Mouse (Mus musculus): Measurements from ENCODE around the gene Tas2r121. TPM values are rescaled to one million over a fixed set of nuclear protein-coding genes. Genes with fewer than 3 reads are reported as not detected.
"Not testable (repeated sequence)": the region's sequence is repeated elsewhere in the genome, so short reads cannot be mapped to it uniquely, and the experiment has no call there.

The Tas2r121 gene
- not detected in 2 replicates for polyA plus RNA-seq (2014; fragmentation: Nextera tagmentation; extraction: Ambion mirVana)

GRCm38 (mm10) chr6:132700907-132701306, at the start of gene Tas2r121:
Gene Tas2r121, minus strand, starts transcription at chr6:132701007.
- Histone ChIP-seq H3K9ac (ENCODE audit: low read depth, low read length) (no peak within 1 kb of the TSS), H3K27me3 (replicated peaks; ENCODE audit: control insufficient read depth, insufficient read depth, low read length) (no peaks in the 10 kb centered on the region), H3K4me1 (replicated peaks; ENCODE audit: control insufficient read depth, insufficient read depth, low read length) (no peaks in the 10 kb centered on the region), H3K9me3 (ENCODE audit: control insufficient read depth, low read length) (no peaks in the 10 kb centered on the region), H3K36me3 (ENCODE audit: control insufficient read depth, insufficient read depth, low read length) (no peaks in the 10 kb centered on the region), H3K27ac (ENCODE audit: low read depth, low read length) (no peak within 1 kb of the TSS), H3K4me3 (ENCODE audit: low read depth, low read length) (no peak within 1 kb of the TSS), H3K4me2 (no peak within 1 kb of the TSS)
- ATAC-seq (replicated peaks; ENCODE audit: low FRiP score) (no peak), DNase-seq (ENCODE audit: low spot score) (no peak)
- whole genome bisulfite sequencing, result 51% methylated on average over 1 of the region's 1 CpGs

- Histone ChIP-seq H3K9me3 (ENCODE audit: control insufficient read depth, low read length) (no peaks in the 10 kb centered on the region), H3K27ac (ENCODE audit: low read depth, low read length) (no peak overlapping the region), H3K9ac (ENCODE audit: low read depth, low read length) (no peak overlapping the region), H3K4me3 (ENCODE audit: low read depth, low read length) (no peak overlapping the region), H3K4me2 (no peak overlapping the region), H3K36me3 (ENCODE audit: control insufficient read depth, insufficient read depth, low read length) (no peaks in the 10 kb centered on the region), H3K27me3 (replicated peaks; ENCODE audit: control insufficient read depth, insufficient read depth, low read length) (no peaks in the 10 kb centered on the region), H3K4me1 (replicated peaks; ENCODE audit: control insufficient read depth, insufficient read depth, low read length) (no peaks in the 10 kb centered on the region)
- no peak for DNase-seq (ENCODE audit: low spot score)
- ATAC-seq (replicated peaks; ENCODE audit: low FRiP score), result no peak
- 65% methylated on average over 2 of the region's 2 CpGs for WGBS
Observed at GRCm38 (mm10) chr6:132750206-132750605, 49.4 kb upstream of the Tas2r121 start.

GRCm38 (mm10) chr6:132737935-132738334, 37.1 kb upstream of the Tas2r121 start, which contains the start of gene Tas2r115:
Gene Tas2r115, minus strand, starts transcription at chr6:132738035.
- DNase-seq (ENCODE audit: low spot score) (no peak), ATAC-seq (replicated peaks; ENCODE audit: low FRiP score) (no peak)
- no peak within 1 kb of the TSS for H3K4me3 ChIP-seq (ENCODE audit: low read depth, low read length)
- H3K36me3 ChIP-seq (ENCODE audit: control insufficient read depth, insufficient read depth, low read length), result no peaks in the 10 kb centered on the region
- no peak within 1 kb of the TSS for H3K4me2 ChIP-seq
- H3K9ac ChIP-seq (ENCODE audit: low read depth, low read length), result no peak within 1 kb of the TSS
- no peak within 1 kb of the TSS for H3K27ac ChIP-seq (ENCODE audit: low read depth, low read length)
- no peaks in the 10 kb centered on the region for H3K4me1 ChIP-seq (replicated peaks; ENCODE audit: control insufficient read depth, insufficient read depth, low read length)
- 73% methylated on average over 2 of the region's 2 CpGs for WGBS
- H3K27me3 ChIP-seq (replicated peaks; ENCODE audit: control insufficient read depth, insufficient read depth, low read length), result no peaks in the 10 kb centered on the region
- no peaks in the 10 kb centered on the region for H3K9me3 ChIP-seq (ENCODE audit: control insufficient read depth, low read length)

GRCm38 (mm10) chr6:132711828-132712227, 11.0 kb upstream of the Tas2r121 start, which contains the start of gene Tas2r122:
Gene Tas2r122, minus strand, starts transcription at chr6:132711928.
- H3K4me1 ChIP-seq (replicated peaks; ENCODE audit: control insufficient read depth, insufficient read depth, low read length), result no peaks in the 10 kb centered on the region
- H3K4me3 ChIP-seq (ENCODE audit: low read depth, low read length), result no peak within 1 kb of the TSS
- no peak for DNase-seq (ENCODE audit: low spot score)
- no peak within 1 kb of the TSS for H3K9ac ChIP-seq (ENCODE audit: low read depth, low read length)
- no peaks in the 10 kb centered on the region for H3K27me3 ChIP-seq (replicated peaks; ENCODE audit: control insufficient read depth, insufficient read depth, low read length)
- ATAC-seq (replicated peaks; ENCODE audit: low FRiP score), result no peak
- no peaks in the 10 kb centered on the region for H3K36me3 ChIP-seq (ENCODE audit: control insufficient read depth, insufficient read depth, low read length)
- no peaks in the 10 kb centered on the region for H3K9me3 ChIP-seq (ENCODE audit: control insufficient read depth, low read length)
- H3K4me2 ChIP-seq, result no peak within 1 kb of the TSS
- WGBS, result 81% methylated on average over 3 of the region's 3 CpGs
- no peak within 1 kb of the TSS for H3K27ac ChIP-seq (ENCODE audit: low read depth, low read length)

GRCm38 (mm10) chr6:132691596-132691995, 9.2 kb downstream of the Tas2r121 start:
- not testable (repeated sequence) for H3K4me3 ChIP-seq (ENCODE audit: low read depth, low read length); H3K27me3 ChIP-seq (replicated peaks; ENCODE audit: control insufficient read depth, insufficient read depth, low read length); H3K9ac ChIP-seq (ENCODE audit: low read depth, low read length); H3K4me1 ChIP-seq (replicated peaks; ENCODE audit: control insufficient read depth, insufficient read depth, low read length); ATAC-seq (replicated peaks; ENCODE audit: low FRiP score); H3K4me2 ChIP-seq; H3K27ac ChIP-seq (ENCODE audit: low read depth, low read length); H3K36me3 ChIP-seq (ENCODE audit: control insufficient read depth, insufficient read depth, low read length); DNase-seq (ENCODE audit: low spot score); H3K9me3 ChIP-seq (ENCODE audit: control insufficient read depth, low read length)
- 71% methylated on average over 7 of the region's 7 CpGs for WGBS

GRCm38 (mm10) chr6:132656653-132657052, 44.2 kb downstream of the Tas2r121 start, which contains the start of gene Tas2r120:
Gene Tas2r120, plus strand, starts transcription at chr6:132656953.
- no peaks in the 10 kb centered on the region for H3K9me3 ChIP-seq (ENCODE audit: control insufficient read depth, low read length)
- no peak within 1 kb of the TSS for H3K27ac ChIP-seq (ENCODE audit: low read depth, low read length)
- DNase-seq (ENCODE audit: low spot score) (no peak), ATAC-seq (replicated peaks; ENCODE audit: low FRiP score) (no peak)
- H3K27me3 ChIP-seq (replicated peaks; ENCODE audit: control insufficient read depth, insufficient read depth, low read length), result no peaks in the 10 kb centered on the region
- H3K36me3 ChIP-seq (ENCODE audit: control insufficient read depth, insufficient read depth, low read length), result no peaks in the 10 kb centered on the region
- no peak within 1 kb of the TSS for H3K9ac ChIP-seq (ENCODE audit: low read depth, low read length)
- no peaks in the 10 kb centered on the region for H3K4me1 ChIP-seq (replicated peaks; ENCODE audit: control insufficient read depth, insufficient read depth, low read length)
- no peak within 1 kb of the TSS for H3K4me3 ChIP-seq (ENCODE audit: low read depth, low read length)
- no peak within 1 kb of the TSS for H3K4me2 ChIP-seq

- WGBS, result 67% methylated on average over 1 of the region's 1 CpGs
- no peak within 1 kb of the TSS for H3K9ac ChIP-seq (ENCODE audit: low read depth, low read length)
- H3K4me1 ChIP-seq (replicated peaks; ENCODE audit: control insufficient read depth, insufficient read depth, low read length), result no peaks in the 10 kb centered on the region
- no peak within 1 kb of the TSS for H3K4me3 ChIP-seq (ENCODE audit: low read depth, low read length)
- no peaks in the 10 kb centered on the region for H3K27me3 ChIP-seq (replicated peaks; ENCODE audit: control insufficient read depth, insufficient read depth, low read length)
- ATAC-seq (replicated peaks; ENCODE audit: low FRiP score) (no peak), DNase-seq (ENCODE audit: low spot score) (no peak)
- H3K4me2 ChIP-seq, result no peak within 1 kb of the TSS
- no peaks in the 10 kb centered on the region for H3K36me3 ChIP-seq (ENCODE audit: control insufficient read depth, insufficient read depth, low read length)
- H3K27ac ChIP-seq (ENCODE audit: low read depth, low read length), result no peak within 1 kb of the TSS
- H3K9me3 ChIP-seq (ENCODE audit: control insufficient read depth, low read length), result no peaks in the 10 kb centered on the region
Observed at GRCm38 (mm10) chr6:132651426-132651825, 49.4 kb downstream of the Tas2r121 start, which contains the start of gene A630073D07Rik. Gene A630073D07Rik, minus strand, starts transcription at chr6:132651526.

Other genes starting within 250 kb of the Tas2r121 start
- gene Prh1, start 131.2 kb downstream of the Tas2r121 start, polyA plus RNA-seq (2014; fragmentation: Nextera tagmentation; extraction: Ambion mirVana), result not detected in 2 replicates
- not detected in 2 replicates for gene Prp2, start 105.1 kb downstream of the Tas2r121 start, polyA plus RNA-seq (2014; fragmentation: Nextera tagmentation; extraction: Ambion mirVana)
- not detected in 2 replicates for gene A630073D07Rik, start 49.5 kb downstream of the Tas2r121 start, polyA plus RNA-seq (2014; fragmentation: Nextera tagmentation; extraction: Ambion mirVana)
- gene Tas2r120, start 44.1 kb downstream of the Tas2r121 start, polyA plus RNA-seq (2014; fragmentation: Nextera tagmentation; extraction: Ambion mirVana), result not detected in 2 replicates
- gene Tas2r122, start 10.9 kb upstream of the Tas2r121 start, polyA plus RNA-seq (2014; fragmentation: Nextera tagmentation; extraction: Ambion mirVana), result not detected in 2 replicates
- gene Tas2r115, start 37.0 kb upstream of the Tas2r121 start, polyA plus RNA-seq (2014; fragmentation: Nextera tagmentation; extraction: Ambion mirVana), result not detected in 2 replicates
- gene Tas2r124, start 53.7 kb upstream of the Tas2r121 start, polyA plus RNA-seq (2014; fragmentation: Nextera tagmentation; extraction: Ambion mirVana), result not detected in 2 replicates
- gene Tas2r102, start 61.1 kb upstream of the Tas2r121 start, polyA plus RNA-seq (2014; fragmentation: Nextera tagmentation; extraction: Ambion mirVana), result not detected in 2 replicates
- not detected in 2 replicates for gene Tas2r136, start 77.2 kb upstream of the Tas2r121 start, polyA plus RNA-seq (2014; fragmentation: Nextera tagmentation; extraction: Ambion mirVana)
- gene Tas2r117, start 101.8 kb upstream of the Tas2r121 start, polyA plus RNA-seq (2014; fragmentation: Nextera tagmentation; extraction: Ambion mirVana), result not detected in 2 replicates
- gene Tas2r123, start 146.1 kb upstream of the Tas2r121 start, polyA plus RNA-seq (2014; fragmentation: Nextera tagmentation; extraction: Ambion mirVana), result not detected in 2 replicates
- gene Tas2r116, start 154.4 kb upstream of the Tas2r121 start, polyA plus RNA-seq (2014; fragmentation: Nextera tagmentation; extraction: Ambion mirVana), result not detected in 2 replicates
- not detected in 2 replicates for gene Tas2r110, start 167.0 kb upstream of the Tas2r121 start, polyA plus RNA-seq (2014; fragmentation: Nextera tagmentation; extraction: Ambion mirVana)
- not detected in 2 replicates for gene Tas2r113, start 192.0 kb upstream of the Tas2r121 start, polyA plus RNA-seq (2014; fragmentation: Nextera tagmentation; extraction: Ambion mirVana)
- not detected in 2 replicates for gene Tas2r125, start 208.6 kb upstream of the Tas2r121 start, polyA plus RNA-seq (2014; fragmentation: Nextera tagmentation; extraction: Ambion mirVana)

All from liver, embryonic 11.5 days (tissue).